Mouse (Mus musculus): ENCODE results near the gene Dnajb14.
"Not testable (repeated sequence)": the region's sequence is repeated elsewhere in the genome, so short reads cannot be mapped to it uniquely, and the experiment has no call there.

The Dnajb14 gene

GRCm38 (mm10) chr3:137867437-137868093 lies at the start of gene Dnajb14:
Gene Dnajb14 (plus strand): TSS chr3:137867675.
- CTCF ChIA-PET, result no interaction called here

- CTCF ChIA-PET, result no interaction called here
These were observed 48.8 kb upstream of the Dnajb14 start for GRCm38 (mm10) chr3:137818713-137819112.

DNA sequence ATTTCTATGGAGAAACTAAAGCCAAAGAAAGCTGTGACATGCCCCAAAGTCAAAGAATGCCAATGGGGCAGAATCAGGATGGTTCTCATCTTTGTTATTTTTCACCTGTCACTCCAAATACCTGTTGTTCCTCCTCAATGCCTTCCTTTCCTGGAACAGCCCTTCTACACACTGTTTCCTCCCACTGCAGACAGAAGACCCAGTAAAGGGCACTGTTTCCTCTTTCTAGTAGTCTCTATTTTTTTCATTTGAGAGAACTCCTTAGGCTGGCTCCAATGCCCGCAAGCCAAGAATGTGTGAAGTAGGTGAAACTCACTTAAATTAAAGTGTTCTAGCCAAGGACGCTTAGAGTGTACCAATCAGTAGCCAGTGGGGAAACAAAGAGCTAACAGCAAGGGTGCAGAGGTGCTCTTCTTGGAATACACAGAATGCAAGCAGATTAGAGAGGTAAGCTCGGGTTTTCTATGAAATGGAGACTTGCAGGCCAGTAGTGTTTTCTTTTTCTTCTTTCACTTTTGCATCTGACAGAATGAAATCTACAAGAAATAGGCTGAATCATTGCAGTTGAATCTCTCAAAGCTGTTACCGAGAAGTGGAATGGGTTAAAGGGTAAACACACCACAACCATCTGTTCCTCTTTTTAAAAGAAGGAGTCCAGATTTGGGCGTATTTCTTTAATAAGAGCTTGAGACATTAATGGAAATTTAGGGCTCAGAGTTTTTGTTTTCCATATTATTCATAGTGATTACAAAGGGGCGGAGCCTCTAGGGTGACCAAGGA lies 46.6 kb upstream of the Dnajb14 start:
- CTCF ChIA-PET, result interaction anchor here (0.6 kb wide), 1 partner anchor 21 kb away, joined by 3 read pairs; no protein-coding TSS in a partner anchor

- CTCF ChIA-PET, result interaction anchor here (0.6 kb wide), 1 partner anchor 707 kb away, joined by 5 read pairs; no protein-coding TSS in a partner anchor
These were observed 44.2 kb upstream of the Dnajb14 start for GRCm38 (mm10) chr3:137823317-137823716.

DNA sequence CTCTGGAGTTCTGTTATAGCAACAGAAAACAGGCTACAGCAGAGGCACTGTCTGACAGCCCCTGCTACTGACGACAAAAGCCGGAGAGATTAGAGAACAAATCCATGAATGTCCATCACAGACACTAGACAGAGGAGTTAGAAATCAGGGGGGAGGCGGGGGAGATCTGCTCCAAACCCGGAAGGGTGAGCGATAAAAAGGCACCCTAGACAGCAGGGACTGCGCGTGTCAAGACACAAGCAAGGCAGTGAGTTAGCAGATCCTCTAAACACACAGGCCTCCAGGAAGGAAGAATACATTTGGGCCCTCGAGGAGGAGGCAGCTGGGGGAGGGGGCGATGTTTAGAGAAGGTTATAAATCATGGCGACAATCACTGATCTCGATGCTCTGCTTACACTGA lies 39.8 kb upstream of the Dnajb14 start:
- CTCF ChIA-PET, result no interaction called here

DNA sequence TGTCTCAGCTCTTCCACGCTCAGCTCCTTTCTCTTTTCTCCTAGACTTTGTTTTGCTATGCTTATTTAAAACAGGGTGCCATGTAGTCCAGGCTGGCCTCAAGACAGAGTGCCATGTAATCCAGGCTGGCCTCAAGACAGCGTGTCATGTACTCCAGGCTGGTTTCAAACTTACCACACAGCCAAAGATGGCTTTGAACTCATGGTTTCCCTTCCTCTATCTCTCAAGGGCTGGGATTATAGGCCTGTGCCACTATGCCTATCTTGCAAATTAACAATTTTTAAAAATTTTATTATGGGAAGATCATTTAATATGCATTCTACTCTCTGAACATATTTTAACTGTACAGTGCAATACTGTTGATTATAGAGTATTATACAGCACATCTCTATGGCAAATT lies 36.3 kb upstream of the Dnajb14 start:
- CTCF ChIA-PET, result no interaction called here

DNA sequence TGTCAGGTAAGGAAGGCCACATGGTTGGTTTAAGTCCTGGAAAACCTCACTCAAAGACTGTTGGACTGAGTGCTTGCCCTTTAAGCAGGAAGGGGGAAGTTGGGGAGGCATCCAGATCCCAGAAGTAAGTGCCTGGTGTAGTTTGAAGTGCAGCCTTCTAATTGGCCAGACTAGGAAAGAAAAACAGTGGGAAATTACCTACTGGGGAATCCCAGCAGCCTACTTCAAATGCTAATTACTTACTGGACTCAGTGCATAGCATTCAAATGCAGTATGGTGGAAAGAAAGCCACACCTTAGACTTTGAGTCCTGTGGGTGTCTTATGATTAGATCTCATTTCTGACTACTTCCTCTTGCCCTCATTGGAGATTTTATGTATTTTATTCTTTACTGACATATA lies 34.3 kb upstream of the Dnajb14 start:
- CTCF ChIA-PET, result no interaction called here

DNA sequence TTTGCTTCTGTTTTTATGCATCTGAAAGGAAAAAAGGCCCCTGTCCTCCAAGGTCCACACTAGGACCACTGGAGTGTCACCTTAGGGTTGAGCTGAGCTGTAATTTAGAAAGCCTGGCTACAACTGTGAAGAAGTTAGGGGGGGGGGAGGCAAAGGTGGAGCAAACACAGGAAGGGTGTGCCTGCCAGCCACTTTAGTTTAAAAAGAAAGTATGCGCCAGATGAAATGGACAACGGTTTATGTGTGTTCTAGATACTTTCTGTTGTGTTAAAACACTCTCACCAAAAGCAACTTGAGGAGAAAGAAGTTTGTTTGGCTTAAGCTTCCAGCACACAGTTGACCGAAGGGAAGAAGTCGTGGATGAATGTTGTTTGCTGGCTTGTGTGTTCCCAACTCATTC lies 33.8 kb upstream of the Dnajb14 start:
- CTCF ChIA-PET, result no interaction called here

DNA sequence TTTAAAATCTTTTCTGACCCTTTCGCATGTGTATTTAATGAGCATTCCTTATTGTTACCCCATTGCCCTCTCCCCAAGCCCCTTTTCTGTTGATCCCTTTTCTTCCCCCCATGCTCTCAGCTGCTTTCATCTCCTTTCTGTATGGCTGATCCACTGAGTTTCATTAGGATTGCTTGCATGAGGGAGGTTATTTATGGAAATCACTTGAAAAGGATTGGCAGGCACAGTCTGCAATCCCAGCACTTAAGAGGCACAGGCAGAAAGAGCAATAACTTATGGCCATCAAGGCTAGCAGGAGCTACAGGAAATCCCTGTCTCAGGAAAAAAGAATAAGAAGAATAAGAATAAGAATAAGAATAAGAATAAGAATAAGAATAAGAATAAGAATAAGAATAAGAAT lies 30.9 kb upstream of the Dnajb14 start:
- CTCF ChIA-PET, result no interaction called here

DNA sequence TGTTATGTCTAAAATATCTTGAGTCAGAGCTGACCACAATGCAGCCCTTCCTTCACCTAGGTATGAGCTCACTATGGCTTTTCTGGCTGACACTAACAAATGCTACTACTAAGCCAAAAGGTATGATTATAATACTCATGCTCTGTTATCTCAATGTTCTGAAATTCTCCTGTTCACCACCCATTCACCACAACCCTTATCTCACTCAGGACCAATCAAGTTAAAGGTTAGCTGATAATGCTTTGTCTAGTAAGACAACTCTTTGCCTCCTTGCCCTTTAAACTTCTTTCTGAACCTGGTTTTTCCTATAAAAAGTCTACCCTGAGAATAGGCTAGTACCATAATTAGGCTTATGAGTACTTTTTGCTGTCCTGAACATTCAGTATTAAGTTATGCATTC lies 29.3 kb upstream of the Dnajb14 start:
- CTCF ChIA-PET, result no interaction called here

GRCm38 (mm10) chr3:137842944-137843343 lies 24.5 kb upstream of the Dnajb14 start:
- CTCF ChIA-PET, result no interaction called here

GRCm38 (mm10) chr3:137844263-137844662 lies 23.2 kb upstream of the Dnajb14 start:
- CTCF ChIA-PET, result no interaction called here

GRCm38 (mm10) chr3:137846552-137846951 lies 20.9 kb upstream of the Dnajb14 start:
- CTCF ChIA-PET, result no interaction called here

GRCm38 (mm10) chr3:137848354-137848753 lies 19.1 kb upstream of the Dnajb14 start:
- CTCF ChIA-PET, result no interaction called here

DNA sequence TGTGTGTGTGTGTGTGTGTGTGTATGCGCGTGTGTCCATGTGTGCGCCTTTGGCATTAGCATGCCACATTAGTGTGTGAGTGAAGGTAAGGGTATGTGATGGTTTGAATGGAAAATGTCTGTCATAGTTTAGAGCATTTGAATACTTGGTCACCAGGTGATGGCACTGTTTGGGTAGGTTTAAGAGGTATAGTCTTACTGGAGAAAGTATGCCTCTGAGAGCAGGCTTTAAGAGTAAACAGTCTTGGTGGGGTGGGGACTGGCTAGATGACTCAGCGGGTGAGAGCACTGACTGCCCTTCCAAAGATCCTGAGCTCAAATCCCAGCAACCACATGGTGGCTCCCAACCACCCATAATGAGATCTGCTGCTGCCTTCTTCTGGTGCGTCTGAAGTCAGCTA lies 17.8 kb upstream of the Dnajb14 start:
- CTCF ChIA-PET, result no interaction called here

DNA sequence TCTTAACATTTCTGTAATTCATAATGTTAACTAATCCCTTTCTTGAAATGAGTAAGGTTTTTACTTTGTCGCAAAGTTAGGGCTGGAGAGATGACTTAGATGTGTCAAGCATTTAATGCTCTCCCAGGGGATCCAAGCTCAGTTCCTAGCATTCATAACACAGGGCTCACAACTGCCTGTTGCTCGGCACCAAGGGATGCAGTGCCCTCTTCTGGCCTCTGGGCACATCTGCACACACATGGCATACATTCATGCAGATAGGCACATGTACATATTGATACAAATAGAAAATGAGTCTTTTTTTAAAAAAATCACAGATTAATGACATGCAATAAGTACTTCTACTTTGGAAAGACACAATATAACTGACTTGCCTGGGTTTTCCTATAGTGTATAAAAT lies 16.3 kb upstream of the Dnajb14 start:
- CTCF ChIA-PET, result interaction anchor here (0.5 to 0.8 kb wide), 2 partner anchors 15 to 22 kb away, joined by 3 read pairs; no protein-coding TSS in a partner anchor

DNA sequence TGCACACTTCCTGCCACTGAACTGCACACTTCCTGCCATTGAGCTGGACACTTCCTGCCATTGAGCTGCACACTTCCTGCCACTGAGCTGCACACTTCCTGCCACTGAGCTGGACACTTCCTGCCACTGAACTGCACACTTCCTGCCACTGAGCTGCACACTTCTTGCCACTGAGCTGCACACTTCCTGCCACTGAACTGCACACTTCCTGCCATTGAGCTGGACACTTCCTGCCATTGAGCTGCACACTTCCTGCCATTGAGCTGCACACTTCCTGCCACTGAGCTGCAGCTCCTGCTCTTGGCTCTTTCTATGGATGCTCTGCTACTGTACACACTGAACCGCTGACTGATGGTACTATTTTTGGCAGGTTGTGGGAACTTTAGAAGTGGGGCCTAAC lies 14.5 kb upstream of the Dnajb14 start:
- CTCF ChIA-PET, result not testable (repeated sequence)

GRCm38 (mm10) chr3:137855328-137855727 lies 12.1 kb upstream of the Dnajb14 start:
- CTCF ChIA-PET, result no interaction called here

- CTCF ChIA-PET, result no interaction called here
These were observed 11.4 kb upstream of the Dnajb14 start for GRCm38 (mm10) chr3:137856061-137856460.

- CTCF ChIA-PET, result interaction anchor here (1.4 kb wide), 1 partner anchor 9 kb away, joined by 4 read pairs; no protein-coding TSS in a partner anchor
These were observed 6.9 kb upstream of the Dnajb14 start for GRCm38 (mm10) chr3:137860394-137861170.

DNA sequence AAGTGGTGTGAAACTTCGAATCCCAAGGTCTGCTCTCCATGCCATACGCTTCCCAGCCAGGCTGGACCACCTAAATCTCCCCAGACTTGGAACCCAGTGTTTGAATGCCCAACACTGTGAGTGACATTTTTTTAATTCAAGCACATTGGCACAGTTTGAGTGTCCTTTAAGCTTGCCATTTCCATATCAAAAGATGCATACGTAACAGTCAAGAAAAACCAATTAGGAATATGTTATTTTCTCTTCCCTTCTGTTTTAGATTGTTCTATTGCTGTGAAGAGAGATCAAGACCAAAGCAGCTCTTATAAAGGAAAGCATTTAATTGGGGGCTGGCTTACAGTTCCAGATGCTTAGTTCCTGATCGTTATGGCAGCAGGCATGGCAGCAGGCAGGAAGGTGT lies 6.0 kb upstream of the Dnajb14 start:
- CTCF ChIA-PET, result no interaction called here

GRCm38 (mm10) chr3:137862600-137862999 lies 4.9 kb upstream of the Dnajb14 start:
- CTCF ChIA-PET, result no interaction called here

All from spleen, embryonic (tissue).